Mouse (Mus musculus): Measurements from ENCODE around the gene Tnip2. TPM values are rescaled to one million over a fixed set of nuclear protein-coding genes. Genes with fewer than 3 reads are reported as not detected.

The Tnip2 gene
- polyA plus RNA-seq (2014; fragmentation: Illumina TruSeq; extraction: RNeasy Lipid Tissue Mini Kit (QIAGEN cat#74804)), result 6.5 TPM

DNA sequence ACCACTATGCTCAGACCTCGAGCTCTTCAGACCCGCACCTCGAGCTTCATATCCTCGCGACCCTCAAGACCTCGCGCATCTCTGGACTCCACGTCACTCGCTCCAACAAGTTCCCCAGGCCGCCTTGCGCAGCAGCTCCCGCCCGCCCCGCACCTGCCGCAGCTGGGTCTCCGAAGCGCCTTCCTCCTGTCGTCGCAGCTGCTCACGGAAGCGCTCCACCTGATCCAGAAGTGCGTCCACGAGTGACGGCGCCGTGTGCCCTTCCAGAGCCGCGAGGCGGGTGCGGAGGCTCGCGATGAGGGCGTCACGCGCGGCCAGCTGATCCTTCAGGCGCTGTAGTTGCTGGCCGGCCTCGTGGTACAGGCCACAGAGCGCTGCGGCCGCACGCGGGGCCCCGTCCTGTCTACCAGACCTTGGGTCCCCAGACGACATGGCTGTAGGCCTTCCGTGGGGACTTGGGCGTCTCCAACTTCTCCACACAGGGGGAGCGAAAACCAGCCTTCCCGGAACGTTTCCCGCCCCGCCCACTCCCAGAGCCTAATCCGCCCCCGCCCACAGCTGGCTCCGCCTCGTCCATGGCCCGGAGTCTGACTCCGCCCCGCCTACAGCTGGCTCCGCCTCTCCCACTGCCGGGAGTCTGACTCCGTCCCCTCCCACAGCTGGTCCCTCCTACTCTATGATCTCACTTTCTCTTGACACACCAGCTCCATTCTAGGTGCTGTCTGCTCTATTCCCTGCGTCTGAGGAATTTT lies at the start of gene Tnip2:
Gene Tnip2 (minus strand): TSS at position 526 of the 752 bp plus-strand sequence.

DNA sequence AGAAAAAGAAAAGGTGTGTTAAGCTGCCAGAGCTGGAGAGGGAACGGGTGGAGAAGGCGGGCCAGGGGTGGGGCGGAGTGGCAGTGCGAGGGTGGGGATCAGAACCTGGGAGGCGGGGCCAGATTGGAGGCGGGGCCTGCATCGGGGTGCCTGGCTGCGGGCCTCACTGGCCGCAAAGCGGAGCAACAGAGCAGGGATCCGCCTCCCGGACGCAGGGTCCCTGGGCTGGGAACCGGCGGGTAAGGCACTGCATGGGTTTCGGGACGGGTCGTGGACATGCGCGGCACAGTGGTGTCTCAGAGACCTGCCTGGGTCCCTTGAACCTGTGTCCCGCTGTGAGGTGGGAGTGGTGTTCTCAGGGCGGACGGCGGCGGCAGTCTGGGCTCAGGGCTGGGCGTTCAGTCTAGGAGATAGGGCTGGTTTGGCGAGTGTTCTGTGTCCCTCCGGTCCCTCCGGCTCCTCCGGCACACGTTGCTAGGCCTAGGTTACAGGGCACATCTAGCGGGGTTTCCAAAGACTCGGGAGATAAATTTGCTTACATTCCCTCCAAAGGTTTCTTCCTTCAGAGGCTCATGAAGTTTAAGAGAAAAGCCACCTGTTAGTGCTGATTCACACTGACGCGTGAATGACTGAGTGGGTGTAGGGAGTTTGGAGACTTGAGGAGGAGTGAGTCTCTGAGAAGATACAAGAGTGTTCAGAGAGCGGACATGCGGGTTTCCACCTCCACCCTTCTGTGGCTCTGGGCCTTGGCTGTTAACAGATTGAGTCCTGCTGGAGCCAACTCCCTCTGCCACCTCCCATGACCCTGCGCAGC lies 12.1 kb upstream of the Tnip2 start, which contains the start of gene Sh3bp2:
Gene Sh3bp2 (plus strand): TSS at position 176 of the 814 bp plus-strand sequence.

Other genes with a start within 250 kb of the Tnip2 start
- gene Zfyve28, start 225.5 kb downstream of the Tnip2 start, polyA plus RNA-seq (2014; fragmentation: Illumina TruSeq; extraction: RNeasy Lipid Tissue Mini Kit (QIAGEN cat#74804)), result not detected
- not detected for gene Cfap99, start 225.4 kb downstream of the Tnip2 start, polyA plus RNA-seq (2014; fragmentation: Illumina TruSeq; extraction: RNeasy Lipid Tissue Mini Kit (QIAGEN cat#74804))
- gene Rnf4, start 177.7 kb downstream of the Tnip2 start, polyA plus RNA-seq (2014; fragmentation: Illumina TruSeq; extraction: RNeasy Lipid Tissue Mini Kit (QIAGEN cat#74804)), result 132 TPM
- gene Fam193a, start 144.1 kb downstream of the Tnip2 start, polyA plus RNA-seq (2014; fragmentation: Illumina TruSeq; extraction: RNeasy Lipid Tissue Mini Kit (QIAGEN cat#74804)), result 34.0 TPM
- gene Sh3bp2, start 11.8 kb upstream of the Tnip2 start, polyA plus RNA-seq (2014; fragmentation: Illumina TruSeq; extraction: RNeasy Lipid Tissue Mini Kit (QIAGEN cat#74804)), result 1.4 TPM
- gene Add1, start 59.7 kb upstream of the Tnip2 start, polyA plus RNA-seq (2014; fragmentation: Illumina TruSeq; extraction: RNeasy Lipid Tissue Mini Kit (QIAGEN cat#74804)), result 138 TPM
- 1.4 TPM for gene Mfsd10, start 123.2 kb upstream of the Tnip2 start, polyA plus RNA-seq (2014; fragmentation: Illumina TruSeq; extraction: RNeasy Lipid Tissue Mini Kit (QIAGEN cat#74804))
- gene Nop14, start 146.2 kb upstream of the Tnip2 start, polyA plus RNA-seq (2014; fragmentation: Illumina TruSeq; extraction: RNeasy Lipid Tissue Mini Kit (QIAGEN cat#74804)), result 47.3 TPM
- 13.8 TPM for gene Grk4, start 146.4 kb upstream of the Tnip2 start, polyA plus RNA-seq (2014; fragmentation: Illumina TruSeq; extraction: RNeasy Lipid Tissue Mini Kit (QIAGEN cat#74804))
- gene Htt, start 247.7 kb upstream of the Tnip2 start, polyA plus RNA-seq (2014; fragmentation: Illumina TruSeq; extraction: RNeasy Lipid Tissue Mini Kit (QIAGEN cat#74804)), result 8.2 TPM